Mouse (Mus musculus) urinary bladder, adult 18-20 months (tissue): Measurements from ENCODE around the gene Pcbp4.

Experiments
- DNase-seq, 2 experiments: peaks; one replicate each; pipeline ENCODE4 v3.0.0; 2022; ENCODE audit warnings: low spot score in 2 of 2, mixed read lengths in 2 of 2

Gene Pcbp4

DNA sequence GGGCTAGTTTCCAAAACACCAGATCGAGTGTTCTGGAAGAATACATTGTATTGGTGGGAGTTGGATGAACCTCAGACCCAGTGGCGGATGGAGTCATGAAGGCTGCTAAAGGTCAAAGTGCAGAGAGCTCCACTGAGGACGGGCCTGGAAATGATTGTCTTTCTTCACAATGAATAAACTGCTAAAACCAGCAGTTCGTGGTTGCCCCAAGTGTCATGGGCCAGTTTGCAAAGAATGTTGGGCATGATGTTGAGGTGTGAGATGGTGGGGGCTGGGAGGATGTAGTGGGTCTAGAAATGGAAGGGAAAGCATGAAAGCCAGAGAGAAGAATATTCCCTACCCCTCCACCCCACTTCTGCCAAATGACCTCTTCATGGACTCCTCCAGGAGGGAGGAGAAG lies 8.3 kb upstream of the Pcbp4 start:
- DNase-seq, result no peak

GRCm38 (mm10) chr9:106447348-106447747 lies 5.7 kb upstream of the Pcbp4 start, which contains the start of the genes Abhd14b and Abhd14a:
TSS of gene Abhd14b (plus strand) at chr9:106447459.
TSS of gene Abhd14a (minus strand) at chr9:106447678.
- DNase-seq, result peak; percentile 90 to 93

- DNase-seq, result no peak
Observed at GRCm38 (mm10) chr9:106447951-106448350, 5.1 kb upstream of the Pcbp4 start.

- DNase-seq, result peak; percentile 61 to 73
Observed at GRCm38 (mm10) chr9:106448498-106449031, 4.5 kb upstream of the Pcbp4 start.

- DNase-seq, result no peak
Observed at GRCm38 (mm10) chr9:106449947-106450346, 3.1 kb upstream of the Pcbp4 start.

DNA sequence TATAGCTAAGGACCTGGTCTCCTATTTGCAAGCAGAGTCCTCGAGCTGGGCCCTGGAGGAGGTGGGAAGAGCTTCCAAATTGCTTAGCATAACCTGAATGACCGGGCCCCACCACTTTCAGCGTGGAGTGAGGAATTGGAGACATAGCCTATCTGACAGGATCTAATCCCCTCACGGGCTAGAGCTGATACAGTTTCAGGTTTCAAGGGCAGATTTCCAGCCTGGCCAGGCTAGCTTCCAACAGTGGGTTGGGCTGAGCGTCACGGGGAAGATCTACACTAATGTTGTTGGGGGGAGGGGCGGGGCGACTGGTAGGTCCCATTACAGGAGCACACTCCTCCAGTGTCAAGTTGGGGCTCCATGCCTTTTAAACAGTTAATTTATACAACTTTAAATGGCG lies 2.4 kb upstream of the Pcbp4 start:
- DNase-seq, result peak in 1 of 2 experiments; percentile 28

- no peak for DNase-seq
Observed at GRCm38 (mm10) chr9:106451298-106451697, 1.8 kb upstream of the Pcbp4 start.

GRCm38 (mm10) chr9:106451899-106452298 lies 1.2 kb upstream of the Pcbp4 start:
- no peak for DNase-seq

DNA sequence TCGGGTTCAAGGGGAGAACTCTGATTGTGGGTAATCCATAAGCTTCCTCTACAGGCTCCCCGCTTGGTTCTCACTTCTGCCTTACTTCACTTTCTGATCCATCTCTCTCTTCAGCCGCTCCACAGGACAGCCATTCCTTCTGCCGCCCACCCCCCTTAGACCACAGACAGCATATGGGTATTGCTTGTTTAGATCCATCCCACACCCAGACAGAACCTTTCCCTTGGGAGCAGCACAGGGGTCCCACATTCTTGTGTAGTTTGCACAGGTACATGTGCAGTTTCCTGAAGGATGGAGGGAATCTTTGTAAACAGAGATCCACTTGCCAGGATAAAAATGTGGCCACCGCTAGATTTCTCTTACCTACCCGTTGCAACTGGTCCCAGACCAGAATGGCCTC lies 740 bp upstream of the Pcbp4 start:
- no peak for DNase-seq

- DNase-seq, result no peak
Observed at GRCm38 (mm10) chr9:106452821-106453220, 270 bp upstream of the Pcbp4 start.

DNA sequence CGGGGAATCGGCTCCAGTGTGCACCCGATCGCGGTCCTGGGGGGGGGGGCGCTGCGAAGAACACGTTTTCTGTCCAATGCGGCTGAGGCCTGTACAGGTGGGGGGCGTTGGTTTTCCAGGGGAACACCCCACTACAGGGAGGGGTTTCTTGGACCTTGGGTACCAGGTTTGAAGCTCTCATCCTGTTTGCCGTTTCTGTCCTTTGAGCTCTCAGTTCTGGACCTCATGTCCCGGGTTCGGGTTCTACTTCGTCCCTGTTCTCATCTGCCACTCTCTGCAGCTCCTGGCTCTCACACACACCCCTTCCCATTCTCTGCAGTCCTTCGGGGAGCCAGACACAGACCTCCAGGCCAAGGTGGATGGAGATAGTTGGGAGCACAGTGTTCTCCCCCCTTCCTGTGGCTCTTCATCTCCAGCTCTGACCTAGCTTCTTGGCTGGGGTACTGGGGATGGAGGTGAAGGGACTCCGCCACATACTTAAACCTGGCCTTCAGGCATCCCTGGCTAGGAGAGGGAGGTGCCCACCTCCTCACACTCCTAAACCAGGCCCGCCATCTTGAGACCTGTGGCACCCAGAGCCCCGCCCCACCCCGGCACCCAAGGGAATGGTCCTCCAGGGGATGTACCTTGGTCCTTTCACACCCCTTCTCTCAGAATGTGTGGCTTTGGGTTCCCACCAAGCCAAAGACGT lies 1.1 kb downstream of the Pcbp4 start:
- DNase-seq, result no peak

- no peak for DNase-seq
Observed at GRCm38 (mm10) chr9:106454888-106455681, 2.0 kb downstream of the Pcbp4 start.

DNA sequence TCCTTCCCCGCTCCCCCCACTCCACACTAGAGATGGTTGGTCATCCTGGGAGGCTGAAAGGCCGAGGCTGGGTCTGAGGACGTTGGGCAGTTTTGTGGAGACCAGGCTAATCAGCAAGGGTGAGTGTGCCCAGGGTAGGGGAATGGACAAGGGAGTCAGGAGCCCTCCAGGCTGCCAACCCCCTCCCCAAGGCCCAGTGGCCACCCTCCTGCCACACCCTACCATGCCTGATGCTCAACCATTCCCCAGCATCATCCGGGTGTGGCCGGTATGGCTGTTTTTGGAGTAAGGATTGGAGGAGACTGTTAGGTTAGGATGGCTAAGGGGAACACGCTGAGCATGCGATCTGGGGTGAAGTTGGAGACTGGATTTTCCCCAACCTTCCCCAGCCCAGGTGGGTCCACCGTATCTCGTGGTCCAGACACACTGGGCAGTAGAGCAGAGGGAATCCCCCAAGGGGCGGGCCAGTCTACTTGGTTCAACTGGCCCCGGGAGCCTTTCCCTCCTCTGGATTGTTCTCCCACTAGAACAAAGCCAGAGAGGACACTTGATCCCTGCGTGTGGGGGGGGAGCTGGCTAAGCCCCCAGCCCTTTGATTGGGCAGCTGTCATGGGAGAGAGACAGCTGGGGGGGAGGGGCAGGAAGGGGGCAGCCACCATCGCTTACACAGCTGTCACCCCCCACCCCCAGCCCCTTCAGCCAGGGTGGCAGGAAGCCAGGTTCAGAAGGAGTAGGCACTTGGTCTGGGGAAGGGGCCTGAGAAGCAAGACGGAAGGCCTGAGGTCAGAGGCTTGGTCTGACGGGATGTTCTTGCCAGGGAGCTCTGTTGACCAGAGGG lies 3.5 kb downstream of the Pcbp4 start:
- DNase-seq, result no peak

- no peak for DNase-seq
Observed at GRCm38 (mm10) chr9:106457163-106457559, 4.1 kb downstream of the Pcbp4 start.

DNA sequence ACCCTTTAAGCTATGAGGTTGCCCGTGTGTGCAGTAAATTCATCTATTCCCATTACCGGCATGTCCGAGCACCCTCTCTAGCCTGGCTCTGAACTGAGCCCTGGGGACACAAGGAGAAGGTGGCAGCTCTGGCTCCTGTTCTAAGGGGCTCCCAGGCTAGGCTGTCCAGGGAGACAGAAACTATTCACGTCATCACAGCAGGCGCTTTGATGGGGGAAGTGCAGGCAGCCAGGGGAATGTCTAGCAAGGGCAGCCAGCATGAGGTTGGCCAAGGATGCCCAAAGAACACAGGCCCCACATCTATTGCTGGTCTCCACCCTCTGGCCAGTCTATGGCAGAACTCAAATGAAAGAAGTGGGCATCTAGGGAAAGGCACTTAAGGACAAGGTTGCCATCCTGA lies 4.8 kb downstream of the Pcbp4 start:
- no peak for DNase-seq

- no peak for DNase-seq
Observed at GRCm38 (mm10) chr9:106459946-106460345, 6.9 kb downstream of the Pcbp4 start.

- DNase-seq, result no peak
Observed at GRCm38 (mm10) chr9:106460401-106461025, 7.4 kb downstream of the Pcbp4 start.

- no peak for DNase-seq
Observed at GRCm38 (mm10) chr9:106461026-106461415, 7.9 kb downstream of the Pcbp4 start.

DNA sequence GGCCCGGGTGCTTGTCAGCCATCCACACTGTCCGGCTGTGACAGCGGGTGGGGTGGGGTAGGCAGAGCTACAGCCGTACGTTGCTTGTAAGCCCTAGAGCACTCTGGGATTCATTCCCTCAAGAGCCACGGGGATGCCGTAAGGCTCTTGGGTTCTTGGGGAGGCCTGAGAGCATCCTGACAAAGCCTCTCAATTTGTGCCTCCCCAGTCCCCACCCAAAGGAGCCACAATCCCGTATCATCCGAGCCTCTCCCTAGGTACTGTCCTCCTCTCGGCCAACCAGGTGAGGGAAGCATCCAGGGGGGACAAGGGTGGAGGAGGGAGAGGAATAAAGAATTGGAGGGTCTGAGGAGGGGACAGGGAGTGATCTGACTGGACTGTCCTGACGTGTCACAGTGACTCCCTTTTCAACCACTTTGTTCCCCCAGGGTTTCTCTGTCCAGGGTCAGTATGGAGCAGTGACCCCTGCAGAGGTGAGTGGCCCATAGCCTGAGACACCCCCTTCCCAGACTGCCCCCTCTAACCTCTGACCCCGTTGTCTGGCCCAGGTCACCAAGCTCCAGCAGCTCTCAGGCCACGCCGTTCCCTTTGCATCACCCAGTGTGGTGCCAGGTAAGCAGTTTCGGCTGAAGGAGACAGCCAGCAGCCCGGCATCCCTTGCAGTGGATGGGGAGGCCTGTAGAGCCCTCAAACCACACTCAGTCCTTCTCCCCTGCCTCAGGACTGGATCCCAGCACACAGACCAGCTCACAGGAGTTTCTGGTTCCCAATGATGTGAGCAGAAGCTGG lies 8.7 kb downstream of the Pcbp4 start:
- no peak for DNase-seq

- no peak for DNase-seq
Observed at GRCm38 (mm10) chr9:106462430-106462800, 9.3 kb downstream of the Pcbp4 start.
